Mouse (Mus musculus): ENCODE results near the gene Scmh1.

- no peak for TF ChIP-seq GATA1 (IDR thresholded peaks at IDR 0.05; ENCODE audit: borderline replicate concordance, low read length)
- no peak for TF ChIP-seq FLI1 (IDR thresholded peaks at IDR 0.05; ENCODE audit: low read length)
Measured at GRCm38 (mm10) chr4:120387968-120388367, 17.1 kb upstream of the Scmh1 start.

All from megakaryocyte, embryonic 14.5 days (primary cell).